Mouse (Mus musculus) CH12.LX (cell line): ENCODE results near the gene Dnal4.

Source experiments
- BHLHE40 ChIP-seq: IDR thresholded peaks from 2 replicates; pipeline ENCODE4 v1.6.1; 2011; ENCODE audit warnings: mild to moderate bottlenecking, low read depth, low read length, improper control_type of control experiment
- CTCF ChIP-seq, 2 experiments: IDR thresholded peaks in 1 of 2; conservative IDR thresholded peaks in 1 of 2; 2 replicates each; pipeline ENCODE4 v1.5.1; 2011 to 2012; ENCODE audit warnings: low read depth in 2 of 2, low read length in 2 of 2, improper control_type of control experiment in 1 of 2, inconsistent platforms in 1 of 2, mild to moderate bottlenecking in 1 of 2, moderate library complexity in 1 of 2
- ETS1 ChIP-seq: conservative IDR thresholded peaks from 2 replicates; pipeline ENCODE4 v1.6.1; 2012; ENCODE audit warnings: low read depth, mild to moderate bottlenecking, inconsistent platforms, low read length, improper control_type of control experiment, moderate library complexity
- GABPA ChIP-seq: IDR thresholded peaks from 2 replicates; pipeline ENCODE4 v1.6.1; 2012; ENCODE audit warnings: low read depth, low read length, improper control_type of control experiment, inconsistent platforms; ENCODE audit not compliant: insufficient replicate concordance
- MAFK ChIP-seq: IDR thresholded peaks from 2 replicates; pipeline ENCODE4 v1.6.1; 2011; ENCODE audit warnings: low read length, improper control_type of control experiment; ENCODE audit not compliant: insufficient replicate concordance
- MAX ChIP-seq: IDR thresholded peaks from 2 replicates; pipeline ENCODE4 v1.6.1; 2011; ENCODE audit warnings: low read length, improper control_type of control experiment
- MYC ChIP-seq: IDR thresholded peaks from 2 replicates; pipeline ENCODE4 v1.6.1; 2011; ENCODE audit warnings: low read depth, mild to moderate bottlenecking, improper control_type of control experiment, low read length
- NELFE ChIP-seq: IDR thresholded peaks from 2 replicates; pipeline ENCODE4 v1.6.1; 2011; ENCODE audit warnings: low read depth, low read length, improper control_type of control experiment
- NRF1 ChIP-seq: IDR thresholded peaks from 2 replicates; pipeline ENCODE4 v1.6.1; 2014; ENCODE audit warnings: low read depth, mild to moderate bottlenecking, inconsistent platforms, low read length, improper control_type of control experiment, moderate library complexity
- POLR2A ChIP-seq: IDR thresholded peaks from 2 replicates; pipeline ENCODE4 v1.6.1; 2011; ENCODE audit warnings: low read depth, mild to moderate bottlenecking, improper control_type of control experiment, low read length
- ZMIZ1 ChIP-seq: IDR thresholded peaks from 2 replicates; pipeline ENCODE4 v1.6.1; 2012; ENCODE audit warnings: low read depth, mild to moderate bottlenecking, inconsistent platforms, low read length, improper control_type of control experiment
- ZNF384 ChIP-seq: IDR thresholded peaks from 2 replicates; pipeline ENCODE4 v1.6.1; 2012; ENCODE audit warnings: low read depth, low read length, improper control_type of control experiment, inconsistent platforms

- no peak for TF ChIP-seq MYC
- TF ChIP-seq NRF1, result no peak
- TF ChIP-seq CTCF (conservative IDR thresholded peaks at IDR 0.05 in 1 of 2, IDR thresholded peaks at IDR 0.05 in 1 of 2; ENCODE audit: low read depth in 2 of 2, low read length in 2 of 2), result no peak
- no peak for TF ChIP-seq GABPA
- TF ChIP-seq POLR2A, result no peak
- TF ChIP-seq NELFE, result no peak
- no peak for TF ChIP-seq MAX
- no peak for TF ChIP-seq MAFK
- TF ChIP-seq BHLHE40, result no peak
- no peak for TF ChIP-seq ZMIZ1
- no peak for TF ChIP-seq ETS1
- no peak for TF ChIP-seq ZNF384
Measured at GRCm38 (mm10) chr15:79791502-79791901, 13.9 kb upstream of the Dnal4 start.
